Mouse (Mus musculus) liver, embryonic 12.5 days (tissue): ENCODE measurements around the gene Fam57b. TPM values are rescaled to one million over a fixed set of nuclear protein-coding genes. Genes with fewer than 3 reads are reported as not detected.
A peak's percentile ranks its signal among the peaks of the same experiment; 100 is the strongest.

Source experiments
- ATAC-seq: fragments of 200-750 bp; cut with Nextera tagmentation; 2 replicates; pipeline ENCODE4 v1.8.0; 2017; ENCODE audit warnings: moderate number of reproducible peaks, mild to moderate bottlenecking, moderate library complexity
- H3K27ac ChIP-seq: fragments of 300-500 bp; sonication (generic); 2 replicates; pipeline ENCODE4 v1.5.1; 2016; ENCODE audit warnings: mild to moderate bottlenecking
- H3K27me3 ChIP-seq: fragments of 300-500 bp; sonication (generic); replicated peaks from 2 replicates; pipeline ENCODE4 v1.6.1; 2016; ENCODE audit warnings: mild to moderate bottlenecking, moderate library complexity
- H3K36me3 ChIP-seq: fragments of 300-500 bp; sonication (generic); 2 replicates; pipeline ENCODE4 v1.6.1; 2016; ENCODE audit warnings: mild to moderate bottlenecking, moderate library complexity
- H3K4me1 ChIP-seq: fragments of 300-500 bp; sonication (generic); 2 replicates; pipeline ENCODE4 v1.6.1; 2016
- H3K4me2 ChIP-seq: fragments of 300-500 bp; sonication (generic); 2 replicates; pipeline ENCODE4 v1.6.1; 2016; ENCODE audit warnings: mild to moderate bottlenecking, moderate library complexity
- H3K4me3 ChIP-seq: fragments of 300-500 bp; sonication (generic); 2 replicates; pipeline ENCODE4 v1.5.1; 2016; ENCODE audit warnings: mild to moderate bottlenecking, moderate library complexity
- H3K9ac ChIP-seq: fragments of 300-500 bp; sonication (generic); 2 replicates; pipeline ENCODE4 v1.6.1; 2016; ENCODE audit warnings: mild to moderate bottlenecking, moderate library complexity
- H3K9me3 ChIP-seq: fragments of 300-500 bp; sonication (generic); replicated peaks from 2 replicates; pipeline ENCODE4 v1.6.1; 2016; ENCODE audit warnings: mild to moderate bottlenecking, moderate library complexity
- WGBS: fragments of 180-500 bp; shearing (Covaris S2); methylation state at CpG from one replicate; pipeline ENCODE4 v1.1.7; 2016; ENCODE audit not compliant: insufficient replicate concordance; 5-methylcytosine and 5-hydroxymethylcytosine counted together
- polyA plus RNA-seq: library from polyadenylated mRNA; unstranded; fragments of >200 nt; fragmentation: Nextera tagmentation; extraction: Ambion mirVana; gene quantifications from 2 replicates; pipeline ENCODE4 v1.2.1, GENCODE M21; 2016

The Fam57b gene
- polyA plus RNA-seq, 1 experiment from 2014 or later = not detected

DNA sequence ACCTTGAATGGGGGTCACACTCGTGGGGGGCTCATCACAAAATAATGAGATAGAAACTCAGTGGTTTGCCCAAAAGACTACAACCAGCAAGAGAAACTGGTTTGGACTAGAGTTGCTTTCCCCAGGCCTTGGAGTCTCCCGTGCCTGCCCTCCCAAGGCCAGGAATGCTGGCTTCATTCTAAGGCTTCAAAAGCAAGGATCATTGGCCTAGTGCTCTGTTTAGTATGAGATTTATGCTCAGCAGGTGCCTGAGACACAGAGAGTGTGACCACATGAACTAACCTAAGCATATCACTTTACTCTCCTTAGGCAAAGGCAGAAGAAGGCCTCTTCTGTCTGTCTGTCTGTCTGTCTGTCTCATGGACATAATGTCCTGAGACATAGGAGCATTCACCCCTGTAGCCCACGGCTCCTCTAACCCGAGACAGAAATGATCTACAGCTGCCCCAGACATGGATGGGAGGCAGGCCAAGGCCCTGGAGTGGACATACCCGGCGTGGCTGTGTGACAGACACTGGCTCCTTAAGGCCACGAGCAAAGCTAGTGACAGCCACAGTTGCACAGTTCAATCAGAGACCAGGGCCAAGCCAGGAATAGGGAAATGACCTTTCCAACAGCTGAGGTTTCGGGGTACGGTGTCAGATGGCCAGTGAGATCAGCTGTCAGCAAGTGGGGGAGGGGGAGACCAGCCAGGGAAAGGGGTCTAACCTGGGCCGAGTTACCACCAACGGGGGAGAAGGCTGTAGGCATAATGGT is 4.8 kb downstream of the Fam57b start:
- 69% methylated on average over 11 of the region's 11 CpGs for WGBS
- Histone ChIP-seq H3K27ac (no peak overlapping the region), H3K9me3 (no peaks in the 10 kb centered on the region), H3K9ac (no peak overlapping the region), H3K4me2 (no peak overlapping the region), H3K36me3 (peaks cover 4% of the 10 kb centered on the region), H3K4me3 (no peak overlapping the region), H3K4me1 (peaks cover 65% of the 10 kb centered on the region), H3K27me3 (no peaks in the 10 kb centered on the region)
- no peak for ATAC-seq

DNA sequence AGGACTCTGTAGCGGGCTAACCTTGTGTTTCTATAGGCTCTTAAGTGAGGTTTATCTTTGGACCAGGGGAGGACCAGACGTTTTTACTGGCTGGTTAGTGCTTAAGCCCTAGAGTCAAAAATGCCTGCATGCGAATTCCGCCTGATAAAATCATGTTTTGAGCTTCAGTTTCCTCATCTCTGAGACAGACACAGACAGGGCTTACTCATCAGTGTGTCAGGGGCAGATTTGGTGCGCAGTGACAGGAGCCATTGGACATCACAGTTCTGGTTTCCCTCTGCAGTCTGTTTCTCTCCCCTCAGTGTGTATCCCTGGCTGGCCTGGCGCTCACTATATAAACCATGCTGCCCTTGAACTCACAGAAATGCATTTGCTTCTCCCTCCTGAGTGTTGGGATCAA is 5.7 kb downstream of the Fam57b start:
- Histone ChIP-seq H3K27ac (no peak overlapping the region), H3K9me3 (no peaks in the 10 kb centered on the region), H3K27me3 (no peaks in the 10 kb centered on the region), H3K36me3 (no peaks in the 10 kb centered on the region; the same call in 1 of the 2 replicates), H3K4me1 (peaks cover 65% of the 10 kb centered on the region), H3K9ac (no peak overlapping the region), H3K4me2 (no peak overlapping the region), H3K4me3 (no peak overlapping the region)
- no peak for ATAC-seq
- 37% methylated on average over 6 of the region's 6 CpGs for WGBS

DNA sequence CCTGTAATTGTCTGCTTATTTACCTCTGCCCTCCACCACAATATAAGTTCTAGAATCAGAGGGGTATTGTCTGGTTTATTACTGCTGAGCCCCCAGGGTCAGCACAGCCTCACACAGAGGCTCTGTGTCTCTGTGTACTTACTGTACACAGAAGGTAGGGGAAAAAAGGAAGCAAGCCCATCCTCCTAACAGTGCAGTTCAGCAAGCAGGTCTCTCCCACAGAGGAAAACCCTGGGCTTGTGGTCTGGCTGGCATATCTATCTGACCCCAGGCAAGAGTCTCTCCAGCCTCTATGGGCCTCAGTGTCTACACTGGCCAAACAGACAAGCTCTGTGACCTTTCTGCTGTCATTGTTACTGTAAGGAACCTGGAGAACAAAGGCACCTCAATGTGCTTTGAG is 6.3 kb downstream of the Fam57b start:
- Histone ChIP-seq H3K4me3 (no peak overlapping the region), H3K36me3 (no peaks in the 10 kb centered on the region; the same call in 1 of the 2 replicates), H3K4me1 (peaks cover 67% of the 10 kb centered on the region), H3K27me3 (no peaks in the 10 kb centered on the region), H3K4me2 (no peak overlapping the region), H3K9me3 (no peaks in the 10 kb centered on the region), H3K9ac (no peak overlapping the region), H3K27ac (no peak overlapping the region)
- ATAC-seq = no peak

DNA sequence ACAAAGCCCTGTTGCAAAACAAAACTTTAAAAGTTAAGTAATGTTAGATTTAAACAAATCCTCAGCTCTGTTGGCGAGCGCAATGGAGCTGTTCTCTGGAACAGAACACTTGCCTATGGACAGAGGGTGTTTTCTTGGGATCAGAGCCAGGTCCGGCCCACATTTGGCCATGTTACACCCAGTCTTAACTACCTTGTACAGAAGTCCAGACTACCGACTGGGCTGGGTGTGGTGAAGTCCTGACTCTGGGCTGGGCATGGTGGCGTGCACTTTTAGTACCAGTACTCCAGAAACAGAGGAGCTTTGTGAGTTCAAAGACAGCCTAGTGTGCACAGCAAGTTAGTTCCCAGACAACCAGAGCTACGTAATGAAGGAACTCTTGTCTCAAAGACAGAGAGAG is 9.5 kb downstream of the Fam57b start:
- no peaks in the 10 kb centered on the region; the same call in 1 of the 2 replicates for H3K36me3 ChIP-seq
- H3K27ac ChIP-seq = no peak overlapping the region
- H3K4me2 ChIP-seq = no peak overlapping the region
- WGBS = 80% methylated on average over 6 of the region's 6 CpGs
- no peak overlapping the region for H3K4me3 ChIP-seq
- no peaks in the 10 kb centered on the region for H3K27me3 ChIP-seq
- H3K9me3 ChIP-seq = no peaks in the 10 kb centered on the region
- peaks cover 60% of the 10 kb centered on the region for H3K4me1 ChIP-seq
- no peak overlapping the region for H3K9ac ChIP-seq
- ATAC-seq = no peak

DNA sequence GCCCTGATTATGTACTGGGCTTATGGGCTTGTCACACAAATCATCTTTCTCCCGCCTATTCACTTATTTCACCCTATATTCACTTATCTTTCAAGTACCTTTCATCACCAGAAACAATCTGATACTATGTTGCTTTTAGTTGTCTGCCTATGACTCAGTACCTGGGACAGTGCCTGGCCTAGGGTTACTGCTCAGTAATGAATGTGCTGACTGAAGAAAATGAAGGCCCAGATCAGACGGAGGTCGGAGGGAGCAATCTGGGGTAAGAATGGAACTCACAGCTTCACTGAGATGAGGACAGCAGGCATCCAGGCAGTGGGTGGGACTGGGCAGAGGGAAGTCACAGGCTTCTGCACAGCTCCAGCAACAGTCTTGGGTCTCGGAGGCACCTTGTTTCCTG is 9.9 kb downstream of the Fam57b start:
- no peaks in the 10 kb centered on the region for H3K9me3 ChIP-seq
- H3K27me3 ChIP-seq = no peaks in the 10 kb centered on the region
- H3K36me3 ChIP-seq = no peaks in the 10 kb centered on the region; the same call in 1 of the 2 replicates
- H3K27ac ChIP-seq = peak overlapping the region; percentile 7; the same call in 1 of the 2 replicates
- ATAC-seq = no peak
- H3K4me3 ChIP-seq = no peak overlapping the region
- H3K9ac ChIP-seq = no peak overlapping the region
- WGBS = 70% methylated on average over 4 of the region's 4 CpGs
- peak overlapping the region; percentile 92; the same call in 1 of the 2 replicates for H3K4me2 ChIP-seq
- H3K4me1 ChIP-seq = peaks cover 56% of the 10 kb centered on the region

DNA sequence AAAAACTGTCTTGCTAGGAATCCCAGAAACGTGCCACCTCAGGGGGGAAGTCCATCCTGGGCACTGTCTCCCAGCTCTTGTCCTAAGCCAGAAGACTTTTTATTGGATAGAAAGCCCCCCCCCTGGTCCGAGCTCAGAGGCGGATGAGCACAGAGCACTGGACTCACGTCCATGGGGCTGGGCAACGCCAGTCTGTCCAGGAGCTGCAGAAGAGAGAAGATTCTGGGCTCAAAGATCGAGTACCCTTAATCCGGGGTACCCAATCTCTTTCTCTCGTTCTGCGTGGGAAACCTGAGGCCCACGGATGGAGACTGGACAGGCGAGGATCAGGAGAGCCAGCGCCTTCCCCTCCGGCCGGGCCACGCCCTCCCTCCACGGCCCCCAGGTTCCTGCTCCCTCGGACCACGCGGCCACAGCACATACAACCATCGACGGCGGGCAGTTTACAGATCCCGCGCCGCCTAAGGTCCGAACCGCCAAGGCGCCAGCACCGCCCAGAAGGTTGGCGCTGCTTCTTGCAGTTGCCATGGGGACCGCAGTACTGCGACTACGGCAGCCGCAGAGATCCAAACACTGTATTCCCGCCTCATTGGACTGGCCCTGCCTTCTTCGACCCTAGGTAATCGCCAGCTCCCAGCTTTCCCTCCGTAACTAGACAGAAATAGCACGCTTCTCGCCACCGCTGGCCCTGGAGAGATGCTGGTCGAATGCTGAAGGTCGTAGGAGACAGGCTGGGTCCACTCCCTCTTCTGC is 11.4 kb downstream of the Fam57b start:
- Histone ChIP-seq H3K4me2 (peak overlapping the region; percentile 92), H3K27me3 (peaks cover 7% of the 10 kb centered on the region; the same call in 1 of the 2 replicates), H3K9ac (peak overlapping the region; percentile 78), H3K9me3 (no peaks in the 10 kb centered on the region), H3K4me1 (peaks cover 41% of the 10 kb centered on the region), H3K36me3 (no peaks in the 10 kb centered on the region; the same call in 1 of the 2 replicates), H3K27ac (peak overlapping the region; percentile 78), H3K4me3 (peak overlapping the region; percentile 65)
- peak; percentile 88 for ATAC-seq
- 3% methylated on average over 43 of the region's 43 CpGs for WGBS

DNA sequence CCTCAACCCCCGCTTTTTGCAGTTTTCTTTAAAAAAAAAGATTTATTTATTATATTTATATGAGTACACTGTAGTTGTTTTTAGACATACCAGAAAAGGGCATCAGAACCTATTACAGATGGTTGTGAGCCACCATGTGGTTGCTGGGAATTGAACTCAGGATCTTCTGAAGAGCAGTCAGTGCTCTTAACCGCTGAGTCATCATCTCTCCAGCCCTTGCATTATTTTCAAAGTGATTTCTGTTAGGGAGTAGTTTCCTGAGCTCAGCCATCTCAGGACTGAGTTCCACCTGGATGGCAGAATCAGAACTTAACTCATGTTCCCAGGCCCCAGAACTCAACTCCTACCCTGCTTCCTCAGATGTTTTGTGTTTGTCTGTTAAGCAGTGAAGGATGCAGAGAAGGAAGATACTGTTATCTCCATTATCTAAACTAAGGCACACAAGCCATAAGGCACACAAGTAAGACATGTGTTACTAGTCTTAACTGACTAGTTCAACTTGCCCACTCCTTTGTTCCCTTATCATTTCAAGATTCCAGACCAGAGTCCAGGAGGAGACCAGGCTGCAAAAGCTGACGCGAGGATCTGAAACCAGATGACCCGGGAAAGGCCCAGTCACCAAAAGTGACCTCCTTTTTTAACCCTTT is 12.4 kb downstream of the Fam57b start:
- no peaks in the 10 kb centered on the region for H3K9me3 ChIP-seq
- H3K27me3 ChIP-seq = peaks cover 11% of the 10 kb centered on the region; the same call in 1 of the 2 replicates
- H3K27ac ChIP-seq = peak overlapping the region; percentile 78; the same call in 1 of the 2 replicates
- 41% methylated on average over 5 of the region's 5 CpGs for WGBS
- no peak for ATAC-seq
- peaks cover 35% of the 10 kb centered on the region for H3K4me1 ChIP-seq
- peak overlapping the region; percentile 92 for H3K4me2 ChIP-seq
- H3K9ac ChIP-seq = peak overlapping the region; percentile 78; the same call in 1 of the 2 replicates
- peak overlapping the region; percentile 65; the same call in 1 of the 2 replicates for H3K4me3 ChIP-seq
- H3K36me3 ChIP-seq = no peaks in the 10 kb centered on the region; the same call in 1 of the 2 replicates

DNA sequence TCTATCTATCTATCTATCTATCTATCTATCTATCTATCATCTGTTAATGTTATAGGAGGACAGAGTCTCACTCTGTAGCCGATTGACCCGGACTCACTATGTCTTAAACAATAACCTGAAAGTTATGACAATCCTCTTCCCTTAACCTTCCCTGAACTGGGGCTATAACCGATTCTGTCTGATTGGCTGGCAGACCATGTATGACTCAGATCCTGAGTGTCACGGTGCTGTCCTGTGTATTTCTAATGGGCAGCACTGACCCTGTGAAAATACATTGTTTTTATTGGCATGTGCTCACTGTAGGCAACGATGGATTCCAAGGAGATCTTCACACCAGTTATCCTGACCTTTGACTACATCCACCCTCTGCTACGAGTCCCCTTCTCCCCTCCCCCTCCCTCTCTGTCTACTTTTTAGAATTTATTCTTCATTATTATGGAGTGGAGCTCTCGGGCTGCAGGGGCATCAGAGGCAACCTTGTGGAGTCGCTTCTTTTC is 18.3 kb downstream of the Fam57b start:
- Histone ChIP-seq H3K4me3 (no peak overlapping the region), H3K36me3 (no peaks in the 10 kb centered on the region), H3K27me3 (peaks cover 17% of the 10 kb centered on the region; the same call in 1 of the 2 replicates), H3K9me3 (no peaks in the 10 kb centered on the region), H3K27ac (no peak overlapping the region), H3K4me1 (no peaks in the 10 kb centered on the region), H3K9ac (no peak overlapping the region), H3K4me2 (no peak overlapping the region)
- ATAC-seq = no peak
- WGBS = 56% methylated on average over 8 of the region's 8 CpGs

DNA sequence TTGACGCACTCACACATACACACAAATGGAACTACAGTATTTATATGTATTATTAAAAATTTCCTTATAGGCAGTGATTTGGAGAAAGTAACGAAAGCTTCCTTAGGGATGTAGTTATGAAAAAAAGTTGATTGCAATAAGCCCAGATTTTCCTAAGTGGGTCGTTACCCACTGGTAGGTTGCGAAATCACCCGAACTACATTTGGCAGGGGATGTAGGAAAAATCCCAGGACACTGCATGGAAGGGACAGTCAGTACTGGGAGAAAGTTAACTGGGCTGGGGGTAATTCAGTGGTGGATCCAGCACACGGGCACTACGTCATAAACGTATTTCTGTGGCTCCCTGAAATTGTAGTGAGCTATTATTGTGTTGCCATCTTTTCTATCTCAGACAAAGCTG is 19.0 kb downstream of the Fam57b start:
- no peak overlapping the region for H3K4me3 ChIP-seq
- ATAC-seq = no peak
- no peaks in the 10 kb centered on the region for H3K9me3 ChIP-seq
- no peak overlapping the region for H3K4me2 ChIP-seq
- WGBS = 73% methylated on average over 8 of the region's 8 CpGs
- H3K9ac ChIP-seq = no peak overlapping the region
- H3K27ac ChIP-seq = no peak overlapping the region
- peaks cover 19% of the 10 kb centered on the region; the same call in 1 of the 2 replicates for H3K27me3 ChIP-seq
- H3K36me3 ChIP-seq = no peaks in the 10 kb centered on the region
- no peaks in the 10 kb centered on the region for H3K4me1 ChIP-seq

DNA sequence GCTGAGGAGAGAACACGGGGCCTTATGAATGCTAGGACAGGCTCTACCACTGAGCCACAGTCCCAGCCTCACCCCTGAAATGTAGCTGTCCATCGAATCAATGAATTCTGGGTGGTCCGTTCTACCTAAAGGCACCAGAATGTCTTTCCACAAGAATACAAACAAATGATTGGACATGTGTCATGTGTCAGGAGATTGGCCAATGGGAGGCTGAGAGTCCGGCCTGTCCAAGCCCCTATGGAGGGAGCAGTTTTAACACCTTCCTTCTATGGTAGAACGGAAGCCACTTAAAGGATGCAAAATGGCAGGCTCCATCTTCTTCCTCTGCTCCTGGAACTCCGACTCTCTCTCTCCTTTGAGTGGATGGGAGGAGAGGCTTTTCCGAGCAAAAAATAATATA is 20.1 kb downstream of the Fam57b start:
- Histone ChIP-seq H3K4me2 (no peak overlapping the region), H3K4me1 (no peaks in the 10 kb centered on the region), H3K36me3 (no peaks in the 10 kb centered on the region), H3K4me3 (no peak overlapping the region), H3K27me3 (peaks cover 27% of the 10 kb centered on the region), H3K27ac (no peak overlapping the region), H3K9me3 (no peaks in the 10 kb centered on the region), H3K9ac (no peak overlapping the region)
- 69% methylated on average over 7 of the region's 7 CpGs for WGBS
- ATAC-seq = no peak

DNA sequence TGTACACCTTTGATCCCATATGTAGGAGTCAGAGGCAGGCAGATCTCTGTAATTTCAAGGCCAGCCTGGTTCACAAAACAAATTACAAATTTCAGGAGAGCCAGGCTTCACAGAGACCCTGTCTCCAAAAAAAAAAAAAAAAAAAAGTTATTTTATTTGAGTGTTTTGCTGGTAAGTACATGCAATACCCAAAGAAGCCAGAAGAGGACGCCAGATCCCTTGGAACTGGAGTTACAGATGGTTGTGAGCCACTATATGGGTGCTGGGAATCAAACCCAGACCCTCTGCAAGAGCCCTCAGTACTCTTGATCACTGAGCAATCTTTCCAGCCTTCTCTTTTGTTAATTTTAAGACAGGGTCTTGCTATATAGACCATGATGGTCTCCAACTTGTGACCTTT is 21.4 kb downstream of the Fam57b start:
- ATAC-seq = no peak
- Histone ChIP-seq H3K4me2 (no peak overlapping the region), H3K36me3 (no peaks in the 10 kb centered on the region), H3K4me1 (peaks cover 7% of the 10 kb centered on the region; the same call in 1 of the 2 replicates), H3K9ac (no peak overlapping the region), H3K4me3 (no peak overlapping the region), H3K27ac (no peak overlapping the region), H3K9me3 (no peaks in the 10 kb centered on the region), H3K27me3 (peaks cover 33% of the 10 kb centered on the region)
- 6% methylated on average over 1 of the region's 1 CpGs for WGBS
